Mouse (Mus musculus): ENCODE measurements around the gene Csrp1.
A peak's percentile ranks its signal among the peaks of the same experiment; 100 is the strongest.

Csrp1 gene

GRCm38 (mm10) chr1:135771573-135771970, 51.7 kb downstream of the Csrp1 start:
- no peak for DNase-seq (ENCODE audit: low spot score in 2 of 2)

DNA sequence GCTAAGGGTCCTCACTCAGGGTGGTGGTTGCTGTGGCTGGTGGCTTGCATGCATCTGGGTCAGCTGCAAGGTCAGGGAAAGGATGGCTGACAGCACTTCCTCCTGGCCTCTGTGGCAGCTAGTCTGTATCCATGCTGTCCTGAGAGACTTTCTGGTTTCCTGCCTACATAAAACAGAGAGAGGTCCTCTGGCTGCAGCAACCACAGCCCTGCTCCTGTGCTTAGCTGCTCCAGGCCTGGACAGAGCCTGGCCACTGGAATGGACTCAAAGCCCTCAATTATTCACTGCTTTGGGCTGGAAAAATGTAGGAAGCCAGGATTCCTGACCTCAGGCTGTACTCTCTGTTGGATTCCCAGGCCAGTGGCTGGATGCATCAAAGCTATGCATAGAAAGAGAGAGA, 56.7 kb downstream of the Csrp1 start:
- DNase-seq (ENCODE audit: low spot score in 2 of 2) = no peak

DNA sequence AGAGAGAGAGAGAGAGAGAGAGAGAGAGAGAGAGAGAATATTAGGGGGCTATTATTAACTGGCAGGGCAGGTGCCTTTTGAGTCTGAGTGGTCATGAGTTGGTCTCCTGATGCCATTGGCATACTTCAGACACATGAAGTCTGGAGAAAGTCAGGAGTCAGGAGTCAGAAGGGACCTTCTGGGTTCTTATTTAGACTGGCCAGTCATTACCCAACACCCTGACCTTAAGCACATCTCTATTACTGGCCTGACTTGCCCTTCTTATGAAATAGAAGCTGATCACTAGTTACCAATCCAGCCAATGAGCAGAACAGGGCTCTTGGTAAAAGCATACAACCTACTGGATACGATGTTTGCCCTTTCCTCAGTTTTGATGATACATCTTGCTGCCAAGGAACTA, 57.2 kb downstream of the Csrp1 start:
- no peak for DNase-seq (ENCODE audit: low spot score in 2 of 2)

GRCm38 (mm10) chr1:135778780-135779535, 59.1 kb downstream of the Csrp1 start, which contains the start of gene Tnni1:
Tnni1 (plus strand) TSS chr1:135779434.
- no peak for DNase-seq (ENCODE audit: low spot score in 2 of 2)

DNA sequence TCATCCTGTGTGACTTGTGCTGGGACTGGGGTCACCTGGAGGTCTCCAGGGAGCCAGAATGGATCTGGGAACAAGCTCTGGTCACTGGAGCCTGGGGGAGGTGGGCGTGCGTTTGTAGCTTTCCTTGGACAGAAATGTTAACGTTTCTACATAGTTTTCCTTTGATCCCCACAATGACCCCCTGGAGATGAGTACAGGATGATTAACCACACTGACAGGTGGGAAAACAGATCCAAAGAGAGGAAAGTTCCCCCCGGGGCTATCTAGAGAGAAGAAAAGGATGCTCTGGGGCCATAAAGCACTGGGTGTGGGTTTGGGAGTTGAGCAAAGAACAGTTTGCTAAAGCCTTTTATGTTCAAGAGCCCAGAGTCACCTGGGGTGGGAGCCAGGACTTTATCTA, 60.8 kb downstream of the Csrp1 start:
- DNase-seq (ENCODE audit: low spot score in 2 of 2) = no peak

DNA sequence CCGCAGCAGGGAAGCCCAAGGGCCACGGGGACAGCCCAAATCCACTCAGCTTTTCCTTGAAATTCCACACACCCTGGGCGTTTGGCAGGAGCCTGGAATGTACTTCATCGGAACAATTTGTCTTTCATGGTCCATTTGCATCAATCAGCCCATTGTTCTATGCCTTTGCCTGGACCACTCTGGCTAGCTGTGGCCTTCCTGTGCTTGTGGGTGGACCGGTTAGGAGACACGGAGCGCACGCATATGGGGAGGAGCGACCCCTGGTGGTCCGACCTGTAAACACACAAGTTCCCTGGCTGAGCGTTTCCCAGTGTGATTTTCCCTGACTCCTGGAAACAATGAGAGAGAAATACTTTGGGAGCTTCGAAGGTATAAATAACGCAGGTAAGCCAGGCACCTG, 61.4 kb downstream of the Csrp1 start:
- DNase-seq (ENCODE audit: low spot score in 2 of 2) = peak in 1 of 2 experiments; percentile 47

GRCm38 (mm10) chr1:135782816-135783215, 63.0 kb downstream of the Csrp1 start:
- DNase-seq (ENCODE audit: low spot score in 2 of 2) = no peak

DNA sequence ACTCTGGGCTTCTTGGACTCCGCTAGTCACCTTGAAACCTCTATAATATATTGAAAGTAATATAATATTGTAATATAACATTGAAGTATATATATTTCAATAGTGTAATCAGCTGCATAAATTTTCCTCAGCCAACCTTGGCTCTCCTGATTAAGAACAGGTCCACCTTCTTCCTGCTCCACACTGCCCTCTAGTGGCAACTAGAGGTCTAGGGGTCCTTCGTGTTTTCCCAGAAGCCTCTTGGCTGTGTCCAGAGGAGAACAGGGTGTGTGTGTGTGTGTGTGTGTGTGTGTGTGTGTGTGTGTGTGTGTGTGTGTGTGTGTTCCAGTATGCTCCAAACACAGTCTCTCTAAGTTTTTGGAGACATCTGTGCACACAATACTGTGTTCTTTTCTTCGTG, 67.9 kb downstream of the Csrp1 start:
- peak; percentile 62 to 77 for DNase-seq (ENCODE audit: low spot score in 2 of 2)

DNA sequence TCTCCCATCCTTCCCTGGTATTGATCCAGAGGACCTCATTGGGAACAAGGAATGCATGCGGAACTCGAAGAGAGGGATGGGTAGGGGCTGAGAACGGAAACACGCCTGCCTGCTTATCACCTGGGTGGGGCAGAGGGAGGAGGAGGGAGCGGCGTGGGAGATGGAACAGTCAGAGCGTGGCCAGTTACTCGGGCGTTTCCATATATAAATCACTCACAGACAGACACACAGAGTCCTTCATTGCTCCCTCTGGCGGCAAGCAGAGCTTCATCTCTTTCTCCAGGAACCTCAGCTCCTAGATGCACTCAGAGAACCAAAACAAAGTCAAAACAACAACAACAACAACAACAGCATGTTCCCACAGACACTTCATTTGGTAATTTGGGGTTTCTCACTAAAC, 68.8 kb downstream of the Csrp1 start:
- DNase-seq (ENCODE audit: low spot score in 2 of 2) = peak in 1 of 2 experiments; percentile 28

DNA sequence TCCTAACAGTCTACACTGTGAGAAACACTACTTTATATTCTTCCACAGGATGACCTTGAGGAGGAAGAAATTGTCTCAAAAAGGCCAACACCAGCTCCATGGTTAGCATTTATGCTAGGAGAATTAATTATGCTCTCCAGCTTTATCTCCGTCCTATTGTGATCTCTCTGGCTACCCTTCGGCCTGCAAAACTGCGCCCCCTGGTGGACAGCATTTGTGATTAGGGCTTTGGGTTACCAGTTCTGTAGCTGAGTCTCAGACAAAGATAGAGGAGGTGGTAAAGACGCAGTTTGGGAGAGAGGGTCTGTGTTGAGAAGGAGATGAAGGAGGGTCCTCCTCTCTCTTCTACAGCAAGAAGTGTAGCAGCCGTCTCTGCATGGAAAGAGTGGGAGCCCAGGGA, 70.0 kb downstream of the Csrp1 start:
- peak; percentile 62 to 69 for DNase-seq (ENCODE audit: low spot score in 2 of 2)

GRCm38 (mm10) chr1:135792143-135792939, 72.5 kb downstream of the Csrp1 start:
- DNase-seq (ENCODE audit: low spot score in 2 of 2) = no peak

DNA sequence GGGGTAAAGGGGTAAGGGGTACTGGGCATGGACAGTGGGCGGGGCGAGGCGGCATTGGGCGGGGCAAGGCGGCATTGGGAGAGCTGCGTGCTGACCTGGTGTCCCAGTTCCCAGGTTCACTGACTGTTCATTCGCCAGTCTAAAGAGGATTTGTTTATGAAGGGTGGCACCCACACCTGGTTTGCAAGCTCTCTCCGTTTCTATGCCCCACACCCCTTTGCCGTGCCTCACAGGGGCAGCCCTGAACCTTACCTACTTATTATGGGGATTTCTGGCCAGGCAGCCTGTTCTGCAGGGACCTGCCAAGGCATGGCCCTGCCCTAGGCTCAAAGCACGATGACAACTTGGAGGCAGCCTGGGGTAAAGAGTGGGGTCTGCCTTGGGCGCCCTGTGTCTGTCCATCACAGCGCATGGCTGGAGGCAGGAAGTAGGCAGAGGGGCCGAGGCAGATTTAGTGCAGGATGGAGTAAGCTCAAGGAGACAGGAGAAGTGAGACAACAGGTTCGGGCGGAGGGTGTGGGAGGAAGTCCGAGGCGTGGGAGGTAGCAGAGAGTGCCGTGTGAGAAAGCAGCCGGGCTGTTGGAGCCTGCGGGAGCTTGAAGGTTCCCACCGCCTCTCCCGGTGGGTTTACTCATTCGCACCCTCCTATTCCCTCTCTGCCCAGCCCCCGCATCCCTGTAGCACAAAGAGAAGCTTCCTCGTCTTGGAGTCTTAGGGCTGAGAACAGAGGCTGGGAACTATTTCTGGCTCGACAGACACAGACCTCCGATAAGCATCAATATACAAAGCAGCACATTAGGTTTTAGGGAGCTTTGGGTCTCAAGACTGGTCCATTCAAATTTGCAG, 73.7 kb downstream of the Csrp1 start:
- DNase-seq (ENCODE audit: low spot score in 2 of 2) = no peak

- no peak for DNase-seq (ENCODE audit: low spot score in 2 of 2)
Observed at GRCm38 (mm10) chr1:135794216-135795134, 74.6 kb downstream of the Csrp1 start.

DNA sequence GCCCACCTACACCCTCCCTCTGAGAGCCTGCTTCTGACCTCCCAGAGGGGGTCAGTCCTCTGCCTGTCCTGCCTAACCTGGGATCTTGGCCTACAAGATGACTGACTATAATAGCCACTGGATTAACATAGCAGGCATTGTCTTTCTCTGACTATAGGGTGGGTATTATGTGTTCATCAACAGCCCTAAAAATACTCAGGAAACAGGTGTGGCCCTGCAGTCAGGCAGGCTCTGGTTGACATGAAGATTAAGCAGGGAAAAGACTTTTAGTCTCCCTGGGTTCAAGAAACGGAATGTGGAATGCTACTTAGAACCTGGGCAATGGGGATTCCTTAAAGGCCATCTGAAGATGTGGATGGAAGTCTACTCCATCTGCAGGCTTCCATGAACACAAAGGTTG, 78.6 kb downstream of the Csrp1 start:
- DNase-seq (ENCODE audit: low spot score in 2 of 2) = no peak

DNA sequence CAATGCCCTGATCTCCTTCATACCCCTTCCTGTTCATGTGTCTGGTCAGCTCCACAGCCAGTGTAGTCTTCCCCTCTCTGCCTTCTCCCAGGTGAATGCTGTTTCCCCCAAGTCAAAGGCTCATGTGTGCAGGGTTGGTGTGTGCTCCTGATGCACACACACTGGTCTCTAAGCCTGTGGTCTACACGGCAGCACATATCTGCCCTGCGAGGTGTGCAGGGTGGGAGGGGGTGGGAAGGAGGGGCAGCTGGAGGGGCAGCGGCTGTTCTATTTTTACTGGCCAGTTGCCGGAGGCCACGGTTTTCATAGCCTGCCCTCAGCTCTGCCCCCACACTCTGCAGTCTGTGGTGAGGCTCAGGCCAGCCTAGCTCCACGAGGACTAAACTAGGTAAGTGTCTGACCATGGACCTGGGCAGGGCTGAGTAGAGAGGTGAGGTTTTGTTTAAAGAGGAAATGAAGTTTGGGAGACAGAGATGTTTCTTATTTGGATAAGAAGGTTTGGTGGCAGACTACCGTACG, 79.3 kb downstream of the Csrp1 start:
- no peak for DNase-seq (ENCODE audit: low spot score in 2 of 2)

DNA sequence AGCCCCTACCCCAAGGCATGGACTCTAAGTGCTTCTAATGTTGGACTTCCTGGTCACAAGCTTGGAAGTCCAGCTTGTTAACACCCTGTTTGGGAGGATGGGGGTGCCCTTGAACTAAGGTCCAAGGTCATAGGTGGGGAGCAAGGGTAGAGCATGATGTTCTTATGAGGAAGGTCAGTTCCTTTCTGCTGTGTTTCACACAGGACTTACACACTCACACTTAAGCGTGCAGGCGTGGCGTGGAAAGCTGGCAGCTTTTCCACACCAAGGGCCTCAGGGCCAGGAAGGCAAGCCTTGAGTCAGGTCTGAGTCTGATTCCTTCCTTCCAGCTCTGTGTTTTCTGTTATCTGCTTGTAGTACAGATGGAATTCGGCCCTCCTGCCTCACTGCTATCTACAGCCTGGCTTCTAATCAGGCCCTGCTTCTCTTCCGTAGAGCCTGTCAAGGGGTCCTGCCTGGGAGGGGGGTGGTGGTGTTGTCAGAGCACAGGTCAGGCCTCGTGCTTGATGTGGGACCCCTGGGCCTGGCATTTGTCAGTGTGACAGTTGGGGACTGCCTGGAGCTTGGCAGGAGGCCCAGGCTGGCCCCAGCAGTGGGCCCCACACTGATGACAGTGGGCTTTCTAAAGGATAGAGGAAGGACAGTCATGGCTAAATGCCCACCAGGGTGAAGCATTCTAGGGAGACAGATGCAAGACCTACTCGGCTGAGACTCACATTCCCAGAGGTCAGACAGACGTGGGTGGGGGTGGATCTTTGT, 80.5 kb downstream of the Csrp1 start:
- DNase-seq (ENCODE audit: low spot score in 2 of 2) = no peak
